Mouse (Mus musculus) kidney, adult 2 months (tissue): ENCODE measurements around the gene Zfp945. TPM values are rescaled to one million over a fixed set of nuclear protein-coding genes. Genes with fewer than 3 reads are reported as not detected.
"Not testable (repeated sequence)": the region's sequence is repeated elsewhere in the genome, so short reads cannot be mapped to it uniquely, and the experiment has no call there.

ENCODE experiments used
- DNase-seq: peaks from one replicate; pipeline ENCODE4 v3.0.0; 2021
- H3K27ac ChIP-seq: fragments of 200-500 bp; 2 replicates; pipeline ENCODE4 v1.5.1; 2012; ENCODE audit warnings: low read depth, low read length, control low read depth, inconsistent platforms; ENCODE audit not compliant: insufficient read depth
- H3K27me3 ChIP-seq: fragments of 200-500 bp; replicated peaks from 2 replicates; pipeline ENCODE4 v1.6.1; 2012; ENCODE audit warnings: mild to moderate bottlenecking, moderate library complexity, low read length, inconsistent platforms; ENCODE audit not compliant: control insufficient read depth, insufficient read depth
- H3K36me3 ChIP-seq: fragments of 200-500 bp; 2 replicates; pipeline ENCODE4 v1.6.1; 2012; ENCODE audit warnings: mild to moderate bottlenecking, moderate library complexity, low read length, inconsistent platforms; ENCODE audit not compliant: control insufficient read depth, insufficient read depth
- H3K4me1 ChIP-seq: fragments of 200-500 bp; 2 replicates; pipeline ENCODE4 v1.6.1; 2011; ENCODE audit warnings: low read length; ENCODE audit not compliant: control insufficient read depth, insufficient read depth
- H3K4me3 ChIP-seq: fragments of 200-500 bp; 2 replicates; pipeline ENCODE4 v1.5.1; 2011; ENCODE audit warnings: mild to moderate bottlenecking, low read depth, low read length, control low read depth; ENCODE audit not compliant: insufficient read depth
- CTCF ChIP-seq: fragments of 200-500 bp; conservative IDR thresholded peaks from 2 replicates; pipeline ENCODE4 v1.5.1; 2011; ENCODE audit warnings: low read depth, mild to moderate bottlenecking, control low read depth, low read length, moderate library complexity, mixed read lengths; ENCODE audit not compliant: insufficient read depth, insufficient read length
- POLR2A ChIP-seq: fragments of 200-500 bp; IDR thresholded peaks from one replicate; pipeline ENCODE4 v1.6.1; 2011; ENCODE audit warnings: low read depth, low read length, control low read depth
- WGBS: fragments of 180-500 bp; shearing (Covaris S2); methylation state at CpG from one replicate; pipeline ENCODE4 v1.1.7; 2018; 5-methylcytosine and 5-hydroxymethylcytosine counted together
- polyA plus RNA-seq: library from polyadenylated mRNA; depleted of rRNA; stranded (reverse); fragments of >200 nt; gene quantifications from 2 replicates; pipeline ENCODE4 v1.2.3, GENCODE M21; 2012; rRNA removed

Zfp945 gene
- 1.7 and 2.0 TPM in 2 replicates for polyA plus RNA-seq

GRCm38 (mm10) chr17:22866845-22867481 is at the start of gene Zfp945:
Gene Zfp945, minus strand, starts transcription at chr17:22867134.
- TF ChIP-seq CTCF (no peak), POLR2A (no peak)
- Histone ChIP-seq H3K4me1 (0 out of 2 replicates have a peak, but pooled peaks cover 3% of the 10 kb centered on the region), H3K36me3 (peaks cover 4% of the 10 kb centered on the region), H3K27me3 (no peaks in the 10 kb centered on the region), H3K27ac (peak within 1 kb of the TSS; percentile 72), H3K4me3 (peak within 1 kb of the TSS; percentile 59)
- WGBS, result under 1% methylated on average over 20 of the region's 20 CpGs
- peak; percentile 89 for DNase-seq

- no peak for TF ChIP-seq CTCF
- no peak for TF ChIP-seq POLR2A
- no peak for DNase-seq
- H3K27me3 ChIP-seq, result no peaks in the 10 kb centered on the region
- 84% methylated on average over 3 of the region's 3 CpGs for WGBS
- no peaks in the 10 kb centered on the region for H3K4me1 ChIP-seq
- H3K27ac ChIP-seq, result no peak overlapping the region
- no peaks in the 10 kb centered on the region for H3K36me3 ChIP-seq
- H3K4me3 ChIP-seq, result no peak overlapping the region
Measured at GRCm38 (mm10) chr17:22888302-22888701, 21.4 kb upstream of the Zfp945 start.

GRCm38 (mm10) chr17:22884059-22884698 is 17.2 kb upstream of the Zfp945 start:
- 59% methylated on average over 10 of the region's 10 CpGs for WGBS
- H3K4me3 ChIP-seq, result no peak overlapping the region

GRCm38 (mm10) chr17:22877427-22878307 is 10.7 kb upstream of the Zfp945 start:
- no peak overlapping the region for H3K4me3 ChIP-seq
- 91% methylated on average over 11 of the region's 11 CpGs for WGBS
- no peaks in the 10 kb centered on the region for H3K27me3 ChIP-seq
- H3K36me3 ChIP-seq, result no peaks in the 10 kb centered on the region
- no peaks in the 10 kb centered on the region for H3K4me1 ChIP-seq
- DNase-seq, result no peak
- no peak overlapping the region for H3K27ac ChIP-seq
- TF ChIP-seq CTCF (no peak), POLR2A (no peak)

More at GRCm38 (mm10) chr17:22884059-22884698, 17.2 kb upstream of the Zfp945 start:
- DNase-seq, result no peak
- Histone ChIP-seq H3K27me3 (no peaks in the 10 kb centered on the region), H3K27ac (no peak overlapping the region), H3K36me3 (no peaks in the 10 kb centered on the region), H3K4me1 (no peaks in the 10 kb centered on the region)
- TF ChIP-seq CTCF (no peak), POLR2A (no peak)

- Histone ChIP-seq H3K4me1 (no peaks in the 10 kb centered on the region), H3K4me3 (no peak overlapping the region), H3K27me3 (no peaks in the 10 kb centered on the region), H3K36me3 (no peaks in the 10 kb centered on the region), H3K27ac (no peak overlapping the region)
- TF ChIP-seq POLR2A, result no peak
- TF ChIP-seq CTCF, result no peak
- 87% methylated on average over 20 of the region's 20 CpGs for WGBS
- DNase-seq, result no peak
Measured at GRCm38 (mm10) chr17:22876316-22876715, 9.4 kb upstream of the Zfp945 start.

GRCm38 (mm10) chr17:22875549-22875948 is 8.6 kb upstream of the Zfp945 start:
- DNase-seq, H3K4me3 ChIP-seq, H3K27me3 ChIP-seq, H3K36me3 ChIP-seq, H3K27ac ChIP-seq, H3K4me1 ChIP-seq: not testable (repeated sequence)
- WGBS, result 91% methylated on average over 4 of the region's 4 CpGs

- Histone ChIP-seq H3K27me3 (no peaks in the 10 kb centered on the region), H3K4me3 (peak overlapping the region; percentile 59), H3K27ac (peak overlapping the region; percentile 72), H3K36me3 (peaks cover 4% of the 10 kb centered on the region), H3K4me1 (0 out of 2 replicates have a peak, but pooled peaks cover 3% of the 10 kb centered on the region)
- WGBS, result under 1% methylated on average over 10 of the region's 10 CpGs
- TF ChIP-seq CTCF (no peak), POLR2A (no peak)
- no peak for DNase-seq
Measured at GRCm38 (mm10) chr17:22866421-22866844, 501 bp downstream of the Zfp945 start.
